Mouse (Mus musculus): ENCODE measurements around the gene Sh3bp5.

GRCm38 (mm10) chr14:31389421-31390147, 46.3 kb downstream of the Sh3bp5 start:
- TF ChIP-seq CTCF (IDR thresholded peaks at IDR 0.05) (no peak), POLR2A (IDR thresholded peaks at IDR 0.05; ENCODE audit: insufficient read depth, low read depth, low read length) (no peak), EP300 (IDR thresholded peaks at IDR 0.05; ENCODE audit: insufficient read depth, low read depth, low read length) (no peak)

Data from heart, adult 2 months (tissue).